Mouse (Mus musculus): Measurements from ENCODE around the gene Ccdc6.

Ccdc6 gene

GRCm38 (mm10) chr10:70167625-70168024, 70.7 kb downstream of the Ccdc6 start:
- no peak for DNase-seq (ENCODE audit: low spot score in 2 of 2)

GRCm38 (mm10) chr10:70168396-70168795, 71.5 kb downstream of the Ccdc6 start:
- no peak for DNase-seq (ENCODE audit: low spot score in 2 of 2)

- DNase-seq (ENCODE audit: low spot score in 2 of 2) = no peak
Observed at GRCm38 (mm10) chr10:70169044-70169443, 72.1 kb downstream of the Ccdc6 start.

GRCm38 (mm10) chr10:70173314-70173713, 76.4 kb downstream of the Ccdc6 start:
- DNase-seq (ENCODE audit: low spot score in 2 of 2) = peak in 1 of 2 experiments; percentile 73

GRCm38 (mm10) chr10:70174494-70175190, 77.7 kb downstream of the Ccdc6 start:
- no peak for DNase-seq (ENCODE audit: low spot score in 2 of 2)

- DNase-seq (ENCODE audit: low spot score in 2 of 2) = no peak
Observed at GRCm38 (mm10) chr10:70180727-70181126, 83.8 kb downstream of the Ccdc6 start.

- DNase-seq (ENCODE audit: low spot score in 2 of 2) = no peak
Observed at GRCm38 (mm10) chr10:70181279-70181972, 84.5 kb downstream of the Ccdc6 start.

GRCm38 (mm10) chr10:70183210-70184080, 86.5 kb downstream of the Ccdc6 start:
- no peak for DNase-seq (ENCODE audit: low spot score in 2 of 2)

- no peak for DNase-seq (ENCODE audit: low spot score in 2 of 2)
Observed at GRCm38 (mm10) chr10:70186136-70186535, 89.2 kb downstream of the Ccdc6 start.

- DNase-seq (ENCODE audit: low spot score in 2 of 2) = no peak
Observed at GRCm38 (mm10) chr10:70186586-70186985, 89.7 kb downstream of the Ccdc6 start.

GRCm38 (mm10) chr10:70189864-70190263, 92.9 kb downstream of the Ccdc6 start:
- DNase-seq (ENCODE audit: low spot score in 2 of 2) = no peak

GRCm38 (mm10) chr10:70194283-70194682, 97.4 kb downstream of the Ccdc6 start:
- no peak for DNase-seq (ENCODE audit: low spot score in 2 of 2)

GRCm38 (mm10) chr10:70195279-70195678, 98.4 kb downstream of the Ccdc6 start:
- no peak for DNase-seq (ENCODE audit: low spot score in 2 of 2)

- no peak for DNase-seq (ENCODE audit: low spot score in 2 of 2)
Observed at GRCm38 (mm10) chr10:70195786-70196185, 98.9 kb downstream of the Ccdc6 start.

- no peak for DNase-seq (ENCODE audit: low spot score in 2 of 2)
Observed at GRCm38 (mm10) chr10:70196666-70197065, 99.7 kb downstream of the Ccdc6 start.

- DNase-seq (ENCODE audit: low spot score in 2 of 2) = no peak
Observed at GRCm38 (mm10) chr10:70197601-70198000, 100.7 kb downstream of the Ccdc6 start.

GRCm38 (mm10) chr10:70198012-70198411, 101.1 kb downstream of the Ccdc6 start:
- no peak for DNase-seq (ENCODE audit: low spot score in 2 of 2)

GRCm38 (mm10) chr10:70198951-70199463, 102.1 kb downstream of the Ccdc6 start:
- no peak for DNase-seq (ENCODE audit: low spot score in 2 of 2)

GRCm38 (mm10) chr10:70199466-70200210, 102.7 kb downstream of the Ccdc6 start:
- DNase-seq (ENCODE audit: low spot score in 2 of 2) = no peak

- DNase-seq (ENCODE audit: low spot score in 2 of 2) = no peak
Observed at GRCm38 (mm10) chr10:70200889-70201500, 104.1 kb downstream of the Ccdc6 start.

Measured in urinary bladder, postnatal 4 days (tissue).